Mouse (Mus musculus) adrenal gland, postnatal 14 days (tissue): ENCODE measurements around the gene Tmem151a. TPM values are rescaled to one million over a fixed set of nuclear protein-coding genes. Genes with fewer than 3 reads are reported as not detected.

Experiments used
- DNase-seq: peaks from one replicate; pipeline ENCODE4 v3.0.0; 2021; ENCODE audit warnings: mixed read lengths
- total RNA-seq: library from RNA; stranded (reverse); gene quantifications from 2 replicates; pipeline ENCODE4 v1.2.3, GENCODE M21; 2021

Gene Tmem151a
- total RNA-seq, 1 experiment from 2014 or later: 2.0 TPM

- DNase-seq: no peak
Observed at GRCm38 (mm10) chr19:5045531-5045930, 39.8 kb downstream of the Tmem151a start.

- no peak for DNase-seq
Observed at GRCm38 (mm10) chr19:5041588-5041987, 43.7 kb downstream of the Tmem151a start.

GRCm38 (mm10) chr19:5040862-5041523, 44.3 kb downstream of the Tmem151a start, which contains the start of gene Brms1:
Brms1 (plus strand) TSS chr19:5041354.
- DNase-seq: peak; percentile 96

- peak; percentile 39 for DNase-seq
Observed at GRCm38 (mm10) chr19:5039301-5040114, 45.8 kb downstream of the Tmem151a start.

- peak; percentile 94 for DNase-seq
Observed at GRCm38 (mm10) chr19:5038709-5039156, 46.6 kb downstream of the Tmem151a start, which contains the start of the genes B4gat1 and AC124502.3. B4gat1 (plus strand) TSS chr19:5038826. AC124502.3 (plus strand) TSS chr19:5038891.

GRCm38 (mm10) chr19:5037678-5038571, 47.4 kb downstream of the Tmem151a start:
- DNase-seq: peak; percentile 88

- DNase-seq: no peak
Observed at GRCm38 (mm10) chr19:5036577-5036976, 48.8 kb downstream of the Tmem151a start.

- DNase-seq: no peak
Observed at GRCm38 (mm10) chr19:5032686-5033085, 52.6 kb downstream of the Tmem151a start.

- no peak for DNase-seq
Observed at GRCm38 (mm10) chr19:5026111-5026510, 59.2 kb downstream of the Tmem151a start.

GRCm38 (mm10) chr19:5023621-5024479, 61.5 kb downstream of the Tmem151a start, which contains the start of gene Slc29a2:
Slc29a2 (plus strand) TSS chr19:5023860.
- DNase-seq: peak; percentile 97

GRCm38 (mm10) chr19:5021416-5021815, 63.9 kb downstream of the Tmem151a start:
- no peak for DNase-seq

Other genes with a start within 250 kb of the Tmem151a start
- gene Ccs, start 246.2 kb downstream of the Tmem151a start, total RNA-seq: 107 and 116 TPM in 2 replicates
- gene Ccdc87, start 246.2 kb downstream of the Tmem151a start, total RNA-seq: 0.19 TPM in 2 replicates
- 261 and 277 TPM in 2 replicates for gene Ctsf, start 230.4 kb downstream of the Tmem151a start, total RNA-seq
- gene Actn3, start 207.6 kb downstream of the Tmem151a start, total RNA-seq: 0.67 and 1.4 TPM in 2 replicates
- 15.1 and 17.2 TPM in 2 replicates for gene Zdhhc24, start 206.9 kb downstream of the Tmem151a start, total RNA-seq
- 10.3 and 11.0 TPM in 2 replicates for gene Bbs1, start 178.9 kb downstream of the Tmem151a start, total RNA-seq
- 69.2 and 87.7 TPM in 2 replicates for gene Dpp3, start 157.2 kb downstream of the Tmem151a start, total RNA-seq
- 5.3 and 5.6 TPM in 2 replicates for gene Peli3, start 142.4 kb downstream of the Tmem151a start, total RNA-seq
- 68.2 and 70.3 TPM in 2 replicates for gene Mrpl11, start 123.4 kb downstream of the Tmem151a start, total RNA-seq
- 0.26 TPM in 2 replicates for gene Npas4, start 95.2 kb downstream of the Tmem151a start, total RNA-seq
- 2.3 and 4.4 TPM in 2 replicates for gene Slc29a2, start 61.7 kb downstream of the Tmem151a start, total RNA-seq
- gene B4gat1, start 46.7 kb downstream of the Tmem151a start, total RNA-seq: 28.2 and 29.4 TPM in 2 replicates
- 0.56 and 1.5 TPM in 2 replicates for gene AC124502.3, start 46.6 kb downstream of the Tmem151a start, total RNA-seq
- gene Brms1, start 44.2 kb downstream of the Tmem151a start, total RNA-seq: 23.9 and 26.3 TPM in 2 replicates
- 3.0 and 3.9 TPM in 2 replicates for gene Rin1, start 35.0 kb downstream of the Tmem151a start, total RNA-seq
- 17.3 and 21.0 TPM in 2 replicates for gene Cd248, start 17.5 kb downstream of the Tmem151a start, total RNA-seq
- 80.4 and 84.7 TPM in 2 replicates for gene Yif1a, start 3.0 kb upstream of the Tmem151a start, total RNA-seq
- 3.1 and 3.9 TPM in 2 replicates for gene Cnih2, start 13.0 kb upstream of the Tmem151a start, total RNA-seq
- 166 and 167 TPM in 2 replicates for gene Rab1b, start 21.5 kb upstream of the Tmem151a start, total RNA-seq
- 34.9 and 37.7 TPM in 2 replicates for gene Klc2, start 33.0 kb upstream of the Tmem151a start, total RNA-seq
- 20.4 and 25.5 TPM in 2 replicates for gene Pacs1, start 187.6 kb upstream of the Tmem151a start, total RNA-seq
- gene Sf3b2, start 209.9 kb upstream of the Tmem151a start, total RNA-seq: 167 and 170 TPM in 2 replicates
- gene Gal3st3, start 212.8 kb upstream of the Tmem151a start, total RNA-seq: 0.22 and 0.49 TPM in 2 replicates